Mouse (Mus musculus) embryonic fibroblast, embryonic 13.5 days (primary cell): ENCODE data around the gene Ccdc38.

Experiments
- CTCF ChIP-seq: IDR thresholded peaks from 2 replicates; pipeline ENCODE4 v1.5.1; 2011; ENCODE audit warnings: mild to moderate bottlenecking, control low read depth, low read length, moderate library complexity, borderline replicate concordance; ENCODE audit not compliant: insufficient read depth
- POLR2A ChIP-seq: IDR thresholded peaks from 2 replicates; pipeline ENCODE4 v1.6.1; 2011; ENCODE audit warnings: low read depth, mild to moderate bottlenecking, control low read depth, low read length, moderate library complexity

DNA sequence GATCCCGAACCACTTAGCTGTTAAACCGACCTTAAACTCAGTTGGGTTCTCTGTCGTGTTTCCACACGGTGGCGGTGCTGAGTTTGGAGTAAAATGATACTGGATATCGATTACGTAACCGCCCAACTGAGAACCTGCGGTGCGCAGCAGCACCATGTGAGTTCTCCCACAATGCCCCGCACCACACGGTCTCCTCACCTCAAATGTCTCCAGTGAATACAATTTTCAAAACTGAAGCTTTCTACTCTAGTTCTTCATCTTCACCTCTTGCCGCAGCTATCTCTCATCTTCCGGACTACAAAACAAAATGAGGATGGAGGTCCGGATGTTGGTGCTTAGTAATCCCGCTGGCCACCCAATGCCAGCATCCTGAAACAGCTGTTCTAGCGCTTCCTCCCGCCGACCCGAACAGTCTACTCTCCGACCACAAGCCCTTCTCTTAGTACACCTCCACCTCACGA is 53.6 kb downstream of the Ccdc38 start:
- TF ChIP-seq CTCF (peak; percentile 29; the same call in 1 of the 2 replicates), POLR2A (peak; percentile 45; the same call in 1 of the 2 replicates)
